Mouse (Mus musculus) Patski (cell line): ENCODE measurements at regions not wholly inside any gene's neighbourhood (a gene's known extent, or its start where the extent isn't known, plus 50 kb on each side); places are given as distances from the start of the nearest gene placed in this dataset.

Experiments
- ATAC-seq: fragments of 100-300 bp; one replicate; pipeline ENCODE4 v1.8.0; 2021
- CTCF ChIA-PET: fragments of 350-600 bp; sonication (Branson Sonifier 250); formaldehyde crosslinking; loops from one replicate; lab custom pipeline; 2022; ENCODE audit warnings: inconsistent platforms; lab: Charles Lee
- POLR2A ChIA-PET: fragments of 350-600 bp; sonication (Branson Sonifier 250); formaldehyde crosslinking; loops from one replicate; lab custom pipeline; 2022; ENCODE audit warnings: antibody characterized with exemption, inconsistent platforms; lab: Charles Lee
- DNase-seq: peaks from one replicate; pipeline ENCODE4 v3.0.0-alpha.2; 2011; ENCODE audit warnings: low read depth, low spot score
- H3K27me3 ChIP-seq: fragments of 371-371 bp; one replicate; pipeline ENCODE4 v1.5.1; 2021
- CTCF ChIP-seq: fragments of 100-300 bp; IDR thresholded peaks from one replicate; pipeline ENCODE4 v1.5.1; 2021
- in situ Hi-C: fragments of 300-500 bp; cut with MboI; formaldehyde crosslinking; loops from 3 replicates; pipeline ENCODE4 v1.11.1; 2018; ENCODE audit warnings: low pct_unique_long_range_greater_than_20kb, mixed read lengths

GRCm38 (mm10) chr1:177382596-177383190 is 59.5 kb upstream of the Zbtb18 start:
- ATAC-seq (no peak), DNase-seq (no peak)
- TF ChIP-seq CTCF = no peak
- no peaks in the 10 kb centered on the region for H3K27me3 ChIP-seq
- ChIA-PET CTCF (no interaction called here), POLR2A (no interaction called here)
- in situ Hi-C loops = no loop called here

- DNase-seq (no peak), ATAC-seq (no peak)
- ChIA-PET POLR2A (no interaction called here), CTCF (interaction anchor here (1.2 kb wide), 1 partner anchor 16 kb away, joined by 3 read pairs; no protein-coding TSS in a partner anchor)
- TF ChIP-seq CTCF = no peak
- no peaks in the 10 kb centered on the region for H3K27me3 ChIP-seq
- in situ Hi-C loops = no loop called here
Measured at GRCm38 (mm10) chr1:177382147-177382546, 60.0 kb upstream of the Zbtb18 start.

GRCm38 (mm10) chr1:177378112-177378511 is 64.0 kb upstream of the Zbtb18 start:
- H3K27me3 ChIP-seq = no peaks in the 10 kb centered on the region
- ATAC-seq (no peak), DNase-seq (no peak)
- no peak for TF ChIP-seq CTCF
- in situ Hi-C loops = no loop called here
- POLR2A ChIA-PET = no interaction called here
- CTCF ChIA-PET = no interaction called here

- ChIA-PET POLR2A (no interaction called here), CTCF (no interaction called here)
- DNase-seq (no peak), ATAC-seq (no peak)
- peaks cover 7% of the 10 kb centered on the region for H3K27me3 ChIP-seq
- no peak for TF ChIP-seq CTCF
- in situ Hi-C loops = no loop called here
Measured at GRCm38 (mm10) chr1:177373226-177373825, 68.8 kb upstream of the Zbtb18 start.

- H3K27me3 ChIP-seq = peaks cover 7% of the 10 kb centered on the region
- POLR2A ChIA-PET = no interaction called here
- in situ Hi-C loops = no loop called here
- no peak for TF ChIP-seq CTCF
- ATAC-seq (no peak), DNase-seq (no peak)
- CTCF ChIA-PET = no interaction called here
Measured at GRCm38 (mm10) chr1:177372066-177372465, 70.1 kb upstream of the Zbtb18 start.

GRCm38 (mm10) chr1:177367864-177368610 is 74.1 kb upstream of the Zbtb18 start:
- POLR2A ChIA-PET = interaction anchor here (0.6 kb wide), 1 partner anchor 105 kb away, joined by 5 read pairs; no protein-coding TSS in a partner anchor
- no peak for ATAC-seq

GRCm38 (mm10) chr1:177366914-177367313 is 75.2 kb upstream of the Zbtb18 start:
- DNase-seq = no peak
- H3K27me3 ChIP-seq = peaks cover 19% of the 10 kb centered on the region
- POLR2A ChIA-PET = no interaction called here
- ATAC-seq = no peak
- CTCF ChIA-PET = interaction anchor here (1.0 kb wide), 1 partner anchor 15 kb away, joined by 3 read pairs; no protein-coding TSS in a partner anchor
- no peak for TF ChIP-seq CTCF
- in situ Hi-C loops = no loop called here

More at GRCm38 (mm10) chr1:177367864-177368610, 74.1 kb upstream of the Zbtb18 start:
- in situ Hi-C loops = no loop called here
- no peak for DNase-seq
- TF ChIP-seq CTCF = no peak
- CTCF ChIA-PET = interaction anchor here (0.9 kb wide), 1 partner anchor 27 kb away, joined by 3 read pairs; no protein-coding TSS in a partner anchor
- peaks cover 27% of the 10 kb centered on the region for H3K27me3 ChIP-seq

- peaks cover 19% of the 10 kb centered on the region for H3K27me3 ChIP-seq
- POLR2A ChIA-PET = no interaction called here
- in situ Hi-C loops = no loop called here
- DNase-seq (no peak), ATAC-seq (no peak)
- CTCF ChIA-PET = interaction anchor here (1.0 kb wide), 1 partner anchor 15 kb away, joined by 3 read pairs; no protein-coding TSS in a partner anchor
- TF ChIP-seq CTCF = no peak
Measured at GRCm38 (mm10) chr1:177366475-177366874, 75.7 kb upstream of the Zbtb18 start.

GRCm38 (mm10) chr1:177364355-177364754 is 77.8 kb upstream of the Zbtb18 start:
- CTCF ChIA-PET = no interaction called here
- no peak for DNase-seq
- no peak for ATAC-seq

GRCm38 (mm10) chr1:177362398-177362797 is 79.8 kb upstream of the Zbtb18 start:
- no peak for ATAC-seq
- in situ Hi-C loops = no loop called here
- POLR2A ChIA-PET = no interaction called here

More at GRCm38 (mm10) chr1:177364355-177364754, 77.8 kb upstream of the Zbtb18 start:
- peaks cover 19% of the 10 kb centered on the region for H3K27me3 ChIP-seq
- POLR2A ChIA-PET = no interaction called here
- no peak for TF ChIP-seq CTCF
- in situ Hi-C loops = no loop called here

More at GRCm38 (mm10) chr1:177362398-177362797, 79.8 kb upstream of the Zbtb18 start:
- no peak for DNase-seq
- CTCF ChIA-PET = no interaction called here
- peaks cover 19% of the 10 kb centered on the region for H3K27me3 ChIP-seq
- TF ChIP-seq CTCF = no peak
